Mouse (Mus musculus) MEL (cell line): ENCODE measurements around the gene Nrsn2.

Source experiments
- BHLHE40 ChIP-seq: IDR thresholded peaks from 2 replicates; pipeline ENCODE4 v1.6.1; 2012; ENCODE audit warnings: low read depth, mild to moderate bottlenecking, inconsistent platforms, low read length, improper control_type of control experiment, borderline replicate concordance
- CTCF ChIP-seq, 3 experiments: IDR thresholded peaks in 2 of 3; conservative IDR thresholded peaks in 1 of 3; 2 replicates each; pipeline ENCODE4 v1.5.1; 2011 to 2012; ENCODE audit warnings: low read length in 3 of 3, low read depth in 2 of 3, mild to moderate bottlenecking in 2 of 3, improper control_type of control experiment in 1 of 3, inconsistent platforms in 1 of 3, mixed read lengths in 1 of 3, moderate library complexity in 1 of 3; ENCODE audit not compliant: control insufficient read depth in 1 of 3, insufficient read depth in 1 of 3, poor library complexity in 1 of 3, severe bottlenecking in 1 of 3
- E2F4 ChIP-seq: IDR thresholded peaks from 2 replicates; pipeline ENCODE4 v1.6.1; 2011; ENCODE audit warnings: low read depth, low read length, improper control_type of control experiment, borderline replicate concordance
- KAT2A ChIP-seq: conservative IDR thresholded peaks from 2 replicates; pipeline ENCODE4 v1.6.1; 2012; ENCODE audit warnings: low read depth, low read length, improper control_type of control experiment, inconsistent platforms
- MAFK ChIP-seq: IDR thresholded peaks from 2 replicates; pipeline ENCODE4 v1.6.1; 2011; ENCODE audit warnings: low read depth, mild to moderate bottlenecking, low read length, improper control_type of control experiment, borderline replicate concordance
- NRF1 ChIP-seq: IDR thresholded peaks from 2 replicates; pipeline ENCODE4 v1.6.1; 2014; ENCODE audit warnings: low read depth, mild to moderate bottlenecking, inconsistent platforms, low read length, improper control_type of control experiment, moderate library complexity; ENCODE audit not compliant: poor library complexity, insufficient read depth, severe bottlenecking
- POLR2A ChIP-seq, 2 experiments: IDR thresholded peaks; 2 replicates each; pipeline ENCODE4 v1.6.1; 2011 to 2012; ENCODE audit warnings: low read length in 2 of 2, mild to moderate bottlenecking in 2 of 2, control low read depth in 1 of 2, improper control_type of control experiment in 1 of 2, low read depth in 1 of 2, moderate library complexity in 1 of 2; ENCODE audit not compliant: control insufficient read depth in 1 of 2, insufficient read depth in 1 of 2, poor library complexity in 1 of 2
- POLR2AphosphoS2 ChIP-seq: IDR thresholded peaks from 2 replicates; pipeline ENCODE4 v1.6.1; 2011; ENCODE audit warnings: low read length, improper control_type of control experiment
- UBTF ChIP-seq: IDR thresholded peaks from 2 replicates; pipeline ENCODE4 v1.6.1; 2012; ENCODE audit warnings: low read depth, mild to moderate bottlenecking, inconsistent platforms, low read length, improper control_type of control experiment, moderate library complexity, borderline replicate concordance; ENCODE audit not compliant: insufficient read depth
- ZKSCAN1 ChIP-seq: IDR thresholded peaks from 2 replicates; pipeline ENCODE4 v1.6.1; 2012; ENCODE audit warnings: low read depth, mild to moderate bottlenecking, inconsistent platforms, low read length, improper control_type of control experiment, moderate library complexity

DNA sequence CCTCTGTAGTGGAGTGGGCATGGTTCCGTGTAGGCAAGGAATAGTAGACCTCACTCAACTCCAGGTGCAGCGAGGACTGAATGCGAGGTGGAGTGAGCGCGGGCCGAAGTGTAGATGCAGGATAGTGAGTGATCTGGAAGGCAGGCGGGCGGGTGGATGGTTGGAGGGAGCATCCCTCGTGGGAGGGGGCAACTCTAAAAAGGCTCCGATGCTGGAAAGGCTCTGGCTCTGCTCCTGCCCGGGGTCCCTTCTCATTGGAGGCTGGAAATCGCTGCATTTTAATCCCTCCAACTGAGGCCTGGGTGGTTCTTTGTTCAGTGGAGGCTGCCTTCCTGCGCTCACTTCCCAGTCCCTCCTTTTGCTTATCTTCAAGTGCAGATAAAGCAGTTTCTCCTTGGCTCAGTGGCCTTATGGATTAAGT, 22.7 kb upstream of the Nrsn2 start:
- no peak for TF ChIP-seq CTCF (IDR thresholded peaks at IDR 0.05 in 2 of 3, conservative IDR thresholded peaks at IDR 0.05 in 1 of 3; ENCODE audit: control insufficient read depth in 1 of 3, insufficient read depth in 1 of 3, low read depth in 2 of 3, low read length in 3 of 3, poor library complexity in 1 of 3, severe bottlenecking in 1 of 3)
- TF ChIP-seq POLR2A (IDR thresholded peaks at IDR 0.05; ENCODE audit: control insufficient read depth in 1 of 2, insufficient read depth in 1 of 2, low read depth in 1 of 2, low read length in 2 of 2, poor library complexity in 1 of 2) = no peak; a peak in 1 of 4 replicates
- TF ChIP-seq BHLHE40 = no peak
- no peak for TF ChIP-seq MAFK
- TF ChIP-seq NRF1 = no peak
- no peak for TF ChIP-seq POLR2AphosphoS2
- no peak for TF ChIP-seq KAT2A
- TF ChIP-seq E2F4 = no peak
- TF ChIP-seq ZKSCAN1 = no peak
- no peak for TF ChIP-seq UBTF
